Mouse (Mus musculus) gastrocnemius, postnatal 14 days (tissue): Measurements from ENCODE around the gene Igfbp6. TPM values are rescaled to one million over a fixed set of nuclear protein-coding genes. Genes with fewer than 3 reads are reported as not detected.
A peak's percentile ranks its signal among the peaks of the same experiment; 100 is the strongest.
"Not testable (repeated sequence)": the region's sequence is repeated elsewhere in the genome, so short reads cannot be mapped to it uniquely, and the experiment has no call there.

ENCODE experiments used
- DNase-seq: peaks from one replicate; pipeline ENCODE4 v3.0.0; 2021; ENCODE audit warnings: mixed read lengths
- intact Hi-C: fragments of 180-260 bp; cut with DNase I; formaldehyde crosslinking; loops from one replicate; pipeline ENCODE4 v1.15.1; 2025; ENCODE audit warnings: low total_unique reads
- total RNA-seq, 2 experiments: library from RNA; stranded (reverse); gene quantifications; 2 replicates each; pipeline ENCODE4 v1.2.3; 2021

Gene Igfbp6
- total RNA-seq, 2 experiments from 2014 or later, result 65.6 to 80.6 TPM

DNA sequence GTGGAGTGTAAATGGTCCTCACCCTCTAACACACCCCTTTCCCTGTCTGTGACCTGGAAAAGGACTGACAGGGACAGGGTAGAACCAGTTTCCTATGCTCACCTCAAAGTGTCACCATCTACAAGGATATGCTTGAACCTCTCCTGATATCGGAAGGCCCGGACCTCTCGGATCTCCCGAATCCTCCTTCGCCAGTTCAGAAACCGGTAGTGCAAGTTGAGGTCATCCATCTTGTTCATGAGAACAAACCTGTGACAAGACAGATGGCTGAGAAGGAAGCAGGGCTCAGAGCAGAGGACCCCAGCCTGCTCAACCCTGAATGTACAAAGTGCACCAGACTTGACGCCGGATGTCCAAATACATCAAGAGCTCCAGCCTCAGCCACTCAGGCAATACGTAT is 10.8 kb upstream of the Igfbp6 start:
- intact Hi-C loops, result no loop called here
- no peak for DNase-seq

DNA sequence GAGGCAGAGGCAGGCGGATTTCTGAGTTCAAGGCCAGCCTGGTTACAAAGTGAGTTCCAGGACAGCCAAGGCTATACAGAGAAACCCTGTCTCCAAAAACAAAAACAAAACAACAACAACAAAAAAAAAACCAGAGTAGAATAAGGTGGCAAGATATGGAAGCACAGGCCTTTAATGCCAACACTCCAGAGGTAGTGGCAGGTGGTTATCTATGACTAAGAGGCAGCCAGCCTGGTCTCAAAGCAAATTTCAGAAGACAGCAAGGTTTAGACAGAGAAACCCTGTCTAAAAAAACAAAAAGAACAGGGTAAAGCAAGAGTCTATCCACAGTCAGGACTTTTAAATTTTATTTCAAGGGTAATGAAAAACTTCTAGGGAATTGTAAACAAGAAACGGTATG is 9.5 kb upstream of the Igfbp6 start:
- intact Hi-C loops, result no loop called here
- no peak for DNase-seq

DNA sequence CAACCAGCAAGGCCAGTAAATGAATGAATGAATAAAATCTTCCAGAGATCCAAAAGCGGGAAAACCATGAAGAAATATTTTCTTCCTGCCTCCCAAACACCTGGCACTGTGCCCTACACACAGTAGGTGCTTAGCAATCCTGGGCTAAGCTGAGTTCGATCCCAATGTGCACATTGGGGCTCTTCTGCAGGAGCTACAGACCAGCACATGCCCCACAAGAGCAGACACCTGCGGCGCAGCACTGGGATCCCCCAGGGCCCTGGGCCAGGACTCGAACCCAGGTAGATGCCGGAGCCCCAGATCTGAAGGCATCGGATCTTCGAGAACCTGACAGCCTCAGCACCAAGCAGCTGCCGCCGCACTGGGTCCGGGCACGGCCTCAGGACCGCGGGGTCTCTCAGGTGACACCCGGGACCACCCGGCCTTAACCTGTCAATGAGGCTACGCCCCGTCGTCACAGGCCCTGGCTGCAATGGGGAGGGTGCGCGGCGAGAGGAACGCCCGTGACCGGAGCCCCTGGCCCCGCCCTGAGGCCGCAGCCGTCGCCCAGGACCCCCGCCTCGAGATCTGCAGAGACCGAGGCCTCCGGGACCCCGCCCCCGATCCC is 8.5 kb upstream of the Igfbp6 start:
- intact Hi-C loops, result no loop called here
- no peak for DNase-seq

DNA sequence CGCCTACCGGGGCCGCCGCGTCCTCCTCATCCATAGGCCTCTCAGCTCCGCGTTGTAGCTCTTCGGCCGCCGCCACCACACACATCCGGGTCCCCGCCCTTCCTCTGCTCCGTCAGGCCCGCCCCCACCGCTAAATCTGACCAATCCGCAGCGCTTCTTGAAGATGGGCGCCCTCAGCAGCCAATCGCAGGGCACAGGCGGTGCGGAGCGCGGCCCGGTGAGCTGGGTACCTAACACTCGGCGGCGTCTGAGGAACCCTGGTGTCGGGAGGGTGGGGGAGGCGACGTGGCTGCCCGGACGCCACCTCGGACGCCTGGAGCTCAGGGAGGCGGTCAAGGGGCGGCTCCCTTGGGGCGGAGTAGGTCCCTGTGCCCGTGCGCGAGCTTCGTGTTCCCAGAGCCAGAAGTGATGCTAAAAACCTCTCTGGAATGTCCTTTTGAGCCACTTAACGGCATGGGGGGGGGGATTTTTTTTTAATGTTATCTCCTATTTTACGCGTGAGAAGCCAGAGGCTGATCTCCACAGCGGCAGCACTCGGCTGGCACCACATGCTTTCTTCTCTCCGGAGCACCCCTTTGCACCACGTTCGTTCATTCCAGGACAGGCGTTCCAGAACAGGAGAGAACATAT is 7.9 kb upstream of the Igfbp6 start, which contains the start of gene Spryd3:
Gene Spryd3 (minus strand): TSS at position 106 of the 630 bp plus-strand sequence.
- DNase-seq, result peak; percentile 95
- intact Hi-C loops, result no loop called here

DNA sequence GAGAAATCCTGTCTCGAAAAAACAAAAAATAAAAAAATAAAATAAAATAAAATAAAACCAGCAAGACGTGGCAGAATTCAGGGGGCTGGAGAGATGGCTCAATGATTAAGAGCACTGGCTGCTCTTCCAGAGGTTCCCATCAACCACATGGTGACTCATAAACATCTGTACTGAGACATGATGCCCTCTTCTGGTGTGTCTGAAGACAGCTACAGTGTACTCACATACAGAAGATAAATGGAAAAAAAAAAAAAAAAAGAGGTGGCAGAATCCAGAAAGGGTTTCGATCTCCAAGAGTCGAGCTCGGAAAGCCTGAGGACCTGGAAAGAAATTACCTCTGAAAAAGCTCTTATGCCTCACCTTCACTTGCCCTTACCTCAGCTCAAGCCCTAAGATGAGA is 3.0 kb upstream of the Igfbp6 start:
- intact Hi-C loops, result no loop called here
- no peak for DNase-seq

DNA sequence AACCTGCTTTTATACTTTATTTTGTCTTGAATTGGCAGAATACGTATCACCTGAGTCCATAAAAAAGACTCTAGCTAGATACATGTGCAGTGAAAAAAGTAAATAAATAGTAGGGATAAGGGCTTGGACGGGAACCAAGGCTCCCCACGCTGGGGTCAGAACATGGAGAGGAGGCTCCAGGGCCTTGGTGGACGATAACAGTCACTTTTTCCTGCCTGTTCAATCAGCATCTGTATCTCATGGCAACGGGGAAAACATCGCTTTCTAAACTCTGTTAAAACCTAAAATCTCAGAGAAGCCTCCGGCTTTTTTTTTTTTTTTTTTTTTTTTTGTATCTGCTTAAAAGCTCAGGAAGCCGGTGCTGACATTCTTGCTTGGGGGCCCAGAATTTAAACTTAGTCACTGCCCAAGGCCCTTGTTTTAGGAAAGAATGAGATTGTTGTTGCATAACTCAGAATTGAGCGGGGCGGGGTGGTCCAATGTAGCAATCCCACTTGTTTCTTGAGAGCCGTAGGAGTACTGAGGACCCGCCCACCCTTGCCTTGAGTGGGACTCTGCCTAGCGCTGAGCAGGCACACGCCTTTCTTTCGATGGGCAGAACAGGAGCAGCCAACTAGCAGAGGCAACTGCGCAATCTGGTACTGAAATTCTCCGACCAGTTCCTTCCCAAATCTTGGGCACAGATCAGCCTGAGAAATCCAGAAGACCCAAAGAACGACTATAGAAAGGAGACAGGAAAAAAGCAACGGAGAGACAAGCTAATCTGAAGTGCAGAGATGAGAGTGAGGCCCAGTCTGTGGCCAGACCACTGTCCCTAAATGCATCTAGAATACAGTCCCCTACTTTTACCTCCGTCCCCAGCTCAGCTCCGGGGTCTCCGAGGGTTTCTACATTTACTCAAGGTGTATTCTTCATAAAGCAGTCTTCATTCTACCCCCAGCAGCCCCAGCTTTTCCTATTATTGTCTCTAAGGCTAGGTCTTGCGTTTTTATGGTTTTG is 949 bp upstream of the Igfbp6 start:
- intact Hi-C loops, result no loop called here
- DNase-seq, result peak; percentile 73

DNA sequence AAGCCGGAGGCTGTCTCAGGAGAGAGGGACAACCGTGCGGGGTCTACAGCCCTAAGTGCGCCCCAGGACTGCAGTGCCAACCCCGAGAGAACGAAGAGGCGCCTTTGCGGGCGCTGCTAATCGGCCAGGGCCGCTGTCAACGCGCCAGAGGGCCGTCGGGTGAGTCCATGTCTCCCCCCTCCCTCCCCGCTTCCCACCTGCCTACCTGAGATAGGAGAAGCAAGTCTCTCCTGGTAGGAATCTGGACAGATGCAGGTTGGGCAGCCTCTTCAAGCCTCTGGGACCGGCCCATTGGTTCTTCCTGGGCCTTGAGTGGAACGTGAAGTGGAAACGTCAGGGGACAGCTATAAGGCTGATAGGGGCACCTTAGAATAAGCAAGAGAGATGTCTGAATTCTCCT is 564 bp downstream of the Igfbp6 start:
- DNase-seq, result no peak

DNA sequence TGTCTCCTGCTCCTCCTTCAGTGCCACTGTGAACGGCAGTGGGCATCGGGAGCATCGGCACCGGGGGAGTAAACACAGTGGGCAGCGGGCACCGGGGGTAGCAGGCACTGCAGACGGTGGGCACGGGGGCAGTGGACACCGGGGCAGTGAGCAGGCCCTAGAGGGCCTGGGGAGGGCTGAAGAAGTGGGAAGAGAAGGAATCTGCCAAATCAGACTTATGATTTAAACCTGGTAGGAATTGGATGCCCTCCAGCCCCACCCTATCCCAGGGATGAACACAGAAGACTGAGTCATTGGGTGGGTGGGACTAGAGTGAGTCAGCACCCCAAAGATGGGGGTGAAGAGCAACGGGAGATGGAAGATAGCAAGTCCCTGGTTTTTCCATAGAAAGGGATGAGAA is 1.2 kb downstream of the Igfbp6 start:
- peak; percentile 65 for DNase-seq
- intact Hi-C loops, result no loop called here

More for the DNA sequence above, 564 bp downstream of the Igfbp6 start:
- intact Hi-C loops, result no loop called here

DNA sequence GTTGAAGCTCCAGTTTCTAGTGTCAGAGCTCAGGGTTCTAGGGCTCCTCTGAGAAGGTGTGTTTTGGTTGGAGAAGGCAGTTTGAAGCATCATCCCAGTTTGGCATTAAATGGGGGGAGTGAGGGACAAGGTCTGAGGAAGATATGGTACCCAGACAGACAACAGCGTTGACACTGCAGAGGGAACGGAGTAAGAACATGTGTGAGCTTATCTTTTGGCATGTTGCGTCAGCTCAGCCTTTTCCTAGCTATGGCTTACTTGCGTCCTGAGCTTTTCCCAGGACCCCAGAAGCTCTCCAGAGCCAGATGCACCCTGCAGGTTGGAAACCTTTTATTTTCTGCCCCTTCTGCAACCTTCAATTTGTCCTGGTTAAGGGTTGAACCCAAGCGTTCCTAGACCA is 1.9 kb downstream of the Igfbp6 start:
- intact Hi-C loops, result loop anchor here (2.0 kb wide), 1 partner anchor 29 kb away; no protein-coding TSS in a partner anchor
- no peak for DNase-seq

DNA sequence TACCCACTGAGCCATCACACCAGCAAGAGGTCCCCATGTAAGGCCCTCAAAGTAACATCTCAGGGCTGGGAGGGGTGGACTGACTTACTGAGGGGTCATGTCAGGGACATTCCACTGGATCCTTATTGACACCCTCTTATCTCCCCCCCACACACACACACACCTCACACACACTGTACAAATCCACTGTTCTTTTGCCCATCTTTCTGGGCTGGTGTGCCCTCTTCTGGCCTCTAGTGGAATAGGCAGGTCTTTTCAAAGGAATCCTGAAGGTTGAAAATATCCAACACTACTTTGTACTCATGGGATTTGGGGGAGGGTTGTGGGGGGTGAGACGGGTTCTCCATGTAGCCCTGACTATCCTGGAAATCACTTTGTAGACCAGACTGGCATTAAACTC is 2.7 kb downstream of the Igfbp6 start:
- DNase-seq, result peak; percentile 41
- intact Hi-C loops, result loop anchor here (2.0 kb wide), 1 partner anchor 30 kb away; no protein-coding TSS in a partner anchor

DNA sequence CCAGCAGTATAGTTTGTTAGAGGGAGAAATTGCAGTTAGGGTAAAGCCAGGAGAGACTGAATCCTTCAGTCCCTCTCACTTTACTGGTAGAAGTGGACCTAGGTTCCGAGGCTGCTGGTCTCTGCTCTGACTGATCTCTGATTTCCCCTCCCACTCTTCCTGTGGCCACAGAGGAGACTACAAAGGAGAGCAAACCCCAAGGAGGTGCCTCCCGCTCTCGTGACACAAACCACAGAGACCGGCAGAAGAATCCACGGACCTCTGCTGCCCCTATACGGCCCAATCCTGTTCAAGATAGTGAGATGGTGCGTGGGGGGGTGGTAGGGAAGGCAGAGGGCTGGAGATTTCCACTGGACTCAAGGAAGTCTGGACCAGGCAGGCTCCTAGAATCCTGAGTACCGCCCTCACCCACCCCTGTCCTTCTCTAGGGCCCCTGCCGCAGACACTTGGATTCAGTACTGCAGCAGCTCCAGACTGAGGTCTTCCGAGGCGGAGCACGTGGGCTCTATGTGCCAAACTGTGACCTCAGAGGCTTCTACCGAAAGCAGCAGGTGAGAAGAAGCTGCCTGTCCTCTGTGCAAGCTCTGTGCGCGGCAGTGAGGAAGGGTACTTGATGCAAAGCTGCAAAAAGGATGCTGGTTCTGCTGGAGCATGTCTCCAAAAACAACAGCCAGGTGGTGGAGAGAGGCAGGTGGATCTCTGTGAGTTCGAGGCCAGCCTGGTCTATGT is 3.7 kb downstream of the Igfbp6 start:
- DNase-seq, result no peak
- intact Hi-C loops, result loop anchor here (2.0 kb wide), 1 partner anchor 31 kb away; no protein-coding TSS in a partner anchor

DNA sequence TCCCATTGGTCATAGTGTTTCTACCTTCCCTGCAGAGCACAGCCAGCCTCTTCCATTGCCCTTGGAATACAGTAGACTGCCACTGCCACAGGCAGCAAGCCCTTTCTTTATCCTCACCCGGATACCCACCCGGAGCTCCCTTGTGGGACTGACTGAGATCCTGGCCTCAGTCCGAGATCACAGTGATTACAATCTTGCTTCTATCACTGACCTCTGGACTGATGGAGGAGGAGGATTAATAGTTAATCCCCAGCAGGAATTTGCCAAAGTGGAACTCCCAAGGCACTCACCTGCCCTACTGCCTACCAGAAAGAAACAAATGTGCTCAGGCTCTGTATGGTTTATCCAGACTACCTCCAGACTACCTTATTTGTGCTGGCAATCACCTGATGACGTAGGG is 5.4 kb downstream of the Igfbp6 start:
- intact Hi-C loops, result no loop called here

DNA sequence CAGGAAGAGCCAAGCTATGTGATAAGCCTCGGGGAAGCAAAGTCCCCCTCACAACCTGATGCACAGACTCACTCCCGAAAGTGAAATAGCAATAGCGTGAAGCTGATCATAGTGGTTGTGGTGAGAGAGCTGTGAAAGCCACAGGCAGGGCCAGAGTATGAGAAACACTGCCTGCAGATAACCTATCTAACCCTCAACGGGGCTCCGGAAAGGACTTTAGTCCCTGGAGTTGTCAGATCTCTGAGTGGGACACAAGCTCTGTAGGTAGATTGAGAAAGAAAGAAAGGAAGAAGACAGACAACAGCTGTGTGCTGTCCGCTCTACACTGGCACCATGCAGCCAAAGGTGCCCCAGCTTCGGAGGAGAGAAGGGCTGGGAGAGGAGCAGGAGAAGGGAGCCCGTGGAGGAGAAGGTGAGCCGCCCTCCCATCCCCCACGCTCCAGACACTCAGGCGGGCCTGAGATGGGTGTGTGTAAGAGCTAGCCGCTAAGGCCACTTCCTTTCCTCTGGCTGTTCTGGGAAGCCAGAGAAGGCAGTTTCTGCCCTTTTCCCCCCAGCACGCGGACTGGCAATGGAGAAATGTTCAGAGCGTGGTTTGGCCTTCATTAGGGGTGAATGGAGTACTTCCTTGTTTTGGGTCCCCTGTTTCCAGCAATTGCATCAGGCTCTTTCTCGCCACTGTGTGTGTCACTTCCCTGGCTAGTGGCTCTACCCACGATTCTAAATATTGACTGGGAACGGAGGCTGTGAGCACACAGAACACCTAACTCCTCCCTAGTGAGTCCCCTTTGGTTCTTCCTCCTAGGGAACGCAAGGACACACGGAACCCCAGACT is 6.4 kb downstream of the Igfbp6 start, which contains the start of gene Soat2:
Gene Soat2 (plus strand): TSS at position 226 of the 835 bp plus-strand sequence.
- DNase-seq, result no peak
- intact Hi-C loops, result no loop called here

More for the DNA sequence above, 5.4 kb downstream of the Igfbp6 start:
- no peak for DNase-seq

DNA sequence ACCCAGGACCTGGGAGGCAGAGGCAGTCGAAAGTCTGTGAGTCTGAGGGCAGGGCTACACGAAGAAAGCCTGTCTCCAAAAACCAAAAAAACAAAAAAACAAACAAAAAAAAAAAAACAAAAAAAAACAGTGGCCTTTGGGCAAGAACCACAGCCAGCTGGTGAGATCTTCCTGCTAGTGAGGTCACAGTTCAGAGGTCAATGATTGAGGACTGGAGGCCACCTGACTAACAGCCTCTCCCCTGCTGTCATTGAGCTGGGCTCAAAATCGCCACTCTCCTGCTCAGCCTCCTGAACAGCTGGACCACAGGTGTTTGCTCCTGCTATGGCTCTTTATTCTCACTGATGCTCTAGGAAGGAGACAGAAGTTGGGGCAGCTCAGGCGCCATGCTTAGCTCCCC is 8.5 kb downstream of the Igfbp6 start:
- intact Hi-C loops, result no loop called here
- no peak for DNase-seq

DNA sequence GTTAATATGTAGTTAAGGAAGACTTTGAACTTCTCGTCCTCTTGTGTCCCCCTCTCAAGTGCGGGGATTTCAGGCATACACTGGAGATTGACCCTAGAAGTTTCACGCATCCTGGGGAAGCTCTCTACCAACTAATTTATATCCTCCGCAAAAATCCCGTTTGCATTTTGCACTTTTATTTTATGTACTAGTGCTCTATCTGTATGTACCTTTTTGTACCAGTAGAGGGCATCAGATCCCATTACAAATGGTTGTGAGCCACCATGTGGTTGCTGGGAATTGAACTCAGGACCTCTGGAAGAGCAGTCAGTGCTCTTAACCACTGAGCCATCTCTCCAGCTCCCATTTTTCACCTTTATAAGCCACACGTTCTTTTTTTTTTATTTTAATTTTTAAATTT is 10.8 kb downstream of the Igfbp6 start:
- intact Hi-C loops, DNase-seq: not testable (repeated sequence)

DNA sequence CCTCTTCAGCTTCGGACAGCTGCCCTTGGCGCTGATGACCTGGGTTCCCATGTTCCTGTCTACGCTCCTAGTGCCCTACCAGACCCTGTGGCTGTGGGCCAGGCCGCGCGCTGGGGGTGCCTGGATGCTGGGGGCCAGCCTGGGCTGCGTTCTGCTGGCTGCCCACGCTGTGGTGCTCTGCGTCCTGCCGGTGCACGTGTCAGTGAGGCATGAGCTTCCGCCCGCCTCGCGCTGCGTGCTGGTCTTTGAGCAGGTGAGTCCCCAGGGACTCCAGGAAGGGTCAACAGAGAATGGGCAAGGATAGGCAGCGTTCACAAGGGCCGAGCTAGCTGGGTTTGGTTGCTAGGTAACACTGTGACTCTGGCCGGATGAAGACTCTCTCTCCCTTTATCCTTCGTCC is 12.7 kb downstream of the Igfbp6 start:
- DNase-seq, result no peak
- intact Hi-C loops, result no loop called here

DNA sequence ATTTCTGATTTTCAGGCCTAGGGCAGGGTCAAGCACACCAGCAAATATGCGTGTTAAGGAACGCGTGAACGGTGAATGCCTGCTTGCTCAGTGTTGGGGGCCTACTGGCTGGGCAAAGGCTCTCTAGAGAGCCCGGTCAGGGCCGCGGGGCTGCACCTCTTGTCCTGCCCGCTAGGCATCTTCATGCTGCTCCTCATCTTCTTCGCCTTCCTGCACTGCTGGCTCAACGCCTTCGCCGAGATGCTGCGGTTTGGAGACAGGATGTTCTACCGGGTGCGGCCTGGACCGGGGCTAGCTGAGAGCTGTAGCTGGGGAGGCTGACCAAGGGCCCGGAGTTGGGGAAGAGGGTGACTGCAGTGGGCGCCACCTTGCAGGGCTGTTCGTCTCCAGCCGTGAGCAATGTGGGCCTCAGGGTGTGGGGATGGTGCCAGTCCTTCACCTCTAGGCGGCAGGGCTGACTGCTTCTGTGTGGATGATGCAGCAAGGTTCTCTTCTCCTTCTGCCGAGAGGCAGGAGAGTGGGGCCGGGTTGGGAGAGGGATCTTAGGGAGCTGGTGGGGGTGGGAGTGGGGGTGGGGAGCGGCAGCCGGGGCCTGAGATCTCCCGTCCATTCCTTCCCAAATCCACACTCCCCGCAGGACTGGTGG is 16.4 kb downstream of the Igfbp6 start:
- intact Hi-C loops, result no loop called here
- DNase-seq, result no peak
